Mouse (Mus musculus) telencephalon, adult 2 months (tissue): ENCODE measurements around the gene Hsd17b14.

Experiments
- DNase-seq: peaks from one replicate; pipeline ENCODE4 v3.0.0-alpha.2; 2011; ENCODE audit warnings: low read depth, low spot score

The Hsd17b14 gene

GRCm38 (mm10) chr7:45598960-45599879 lies 44.5 kb downstream of the Hsd17b14 start:
- no peak for DNase-seq

GRCm38 (mm10) chr7:45605704-45606289 lies 51.1 kb downstream of the Hsd17b14 start:
- DNase-seq = no peak

GRCm38 (mm10) chr7:45609511-45609910 lies 54.8 kb downstream of the Hsd17b14 start:
- DNase-seq = no peak

- no peak for DNase-seq
Measured at GRCm38 (mm10) chr7:45616277-45616676, 61.6 kb downstream of the Hsd17b14 start.

- DNase-seq = no peak
Measured at GRCm38 (mm10) chr7:45617042-45617695, 62.5 kb downstream of the Hsd17b14 start, which contains the start of gene Fut1. TSS of gene Fut1 (plus strand) at chr7:45617289.
